Mouse (Mus musculus) embryonic facial prominence, embryonic 15.5 days (tissue): Measurements from ENCODE around the gene Ppp3r2. TPM values are rescaled to one million over a fixed set of nuclear protein-coding genes. Genes with fewer than 3 reads are reported as not detected.

Experiments used
- ATAC-seq: fragments of 200-750 bp; cut with Nextera tagmentation; 2 replicates; pipeline ENCODE4 v1.8.0; 2017; ENCODE audit warnings: low read depth, moderate TSS enrichment; ENCODE audit not compliant: insufficient number of reproducible peaks, low FRiP score, low TSS enrichment
- H3K27ac ChIP-seq: fragments of 300-500 bp; sonication (generic); replicated peaks from 2 replicates; pipeline ENCODE4 v1.5.1; 2015; ENCODE audit warnings: mild to moderate bottlenecking, inconsistent platforms
- H3K27me3 ChIP-seq: fragments of 300-500 bp; sonication (generic); 2 replicates; pipeline ENCODE4 v1.6.1; 2015; ENCODE audit warnings: inconsistent platforms
- H3K36me3 ChIP-seq: fragments of 300-500 bp; sonication (generic); 2 replicates; pipeline ENCODE4 v1.6.1; 2015; ENCODE audit warnings: mild to moderate bottlenecking, inconsistent platforms
- H3K4me1 ChIP-seq: fragments of 300-500 bp; sonication (generic); 2 replicates; pipeline ENCODE4 v1.6.1; 2015; ENCODE audit warnings: inconsistent platforms
- H3K4me2 ChIP-seq: fragments of 300-500 bp; sonication (generic); replicated peaks from 2 replicates; pipeline ENCODE4 v1.6.1; 2015; ENCODE audit warnings: mild to moderate bottlenecking, inconsistent platforms
- H3K4me3 ChIP-seq: fragments of 300-500 bp; sonication (generic); replicated peaks from 2 replicates; pipeline ENCODE4 v1.5.1; 2015; ENCODE audit warnings: mild to moderate bottlenecking, inconsistent platforms
- H3K9ac ChIP-seq: fragments of 300-500 bp; sonication (generic); 2 replicates; pipeline ENCODE4 v1.6.1; 2015; ENCODE audit warnings: inconsistent platforms
- H3K9me3 ChIP-seq: fragments of 300-500 bp; sonication (generic); replicated peaks from 2 replicates; pipeline ENCODE4 v1.6.1; 2016; ENCODE audit warnings: inconsistent platforms
- WGBS: fragments of 180-500 bp; shearing (Covaris S2); methylation state at CpG from one replicate; pipeline ENCODE4 v1.1.7; 2015; 5-methylcytosine and 5-hydroxymethylcytosine counted together
- polyA plus RNA-seq: library from polyadenylated mRNA; unstranded; fragments of >200 nt; fragmentation: Nextera tagmentation; extraction: Ambion mirVana; gene quantifications from 2 replicates; pipeline ENCODE4 v1.2.1, GENCODE M21; 2015

Gene Ppp3r2
- polyA plus RNA-seq, 1 experiment from 2014 or later, result 0.07 TPM

DNA sequence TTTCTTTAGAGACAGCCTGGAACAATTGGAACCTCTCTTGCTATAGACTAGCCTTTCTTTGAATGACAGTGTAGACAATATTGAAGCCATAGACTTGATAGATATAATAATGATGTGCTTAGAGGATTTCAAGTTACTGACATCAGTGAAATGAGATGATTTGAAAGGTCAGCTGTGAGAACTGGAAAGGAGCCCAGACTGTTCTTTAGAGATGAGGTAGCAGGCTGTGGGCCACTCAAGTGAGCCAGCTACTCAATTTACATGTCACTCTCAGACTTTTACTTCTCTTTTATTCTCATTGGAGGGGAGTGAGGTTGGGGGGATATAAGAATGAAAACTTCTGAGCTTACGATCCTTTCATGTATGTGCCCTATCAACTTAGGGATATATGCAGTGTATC lies 22.4 kb downstream of the Ppp3r2 start:
- Histone ChIP-seq H3K9ac (no peak overlapping the region), H3K36me3 (peaks cover 45% of the 10 kb centered on the region), H3K9me3 (no peaks in the 10 kb centered on the region), H3K4me3 (no peak overlapping the region), H3K27ac (no peak overlapping the region), H3K4me2 (no peak overlapping the region), H3K4me1 (no peaks in the 10 kb centered on the region), H3K27me3 (no peaks in the 10 kb centered on the region)
- WGBS, result 92% methylated on average over 1 of the region's 1 CpGs
- ATAC-seq, result no peak

DNA sequence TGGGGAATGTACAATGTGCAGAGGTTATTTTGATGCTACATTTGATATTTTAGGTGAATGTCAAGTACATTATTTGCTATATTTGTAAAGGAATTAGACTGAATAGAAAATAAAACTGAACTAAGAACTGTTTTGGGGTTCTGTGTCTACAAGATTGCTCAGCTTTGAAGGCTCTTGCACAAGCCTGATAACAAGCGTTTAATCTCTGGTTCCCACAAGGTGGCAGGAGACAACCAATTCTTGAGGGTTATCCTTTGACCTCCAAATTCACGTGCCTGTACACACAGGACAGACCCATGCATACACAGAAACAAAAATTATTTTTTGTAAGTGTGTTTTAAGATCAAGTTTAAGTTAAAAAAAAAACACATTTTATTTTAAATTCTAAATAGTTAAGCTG lies 41.9 kb downstream of the Ppp3r2 start:
- H3K27ac ChIP-seq, result no peak overlapping the region
- peaks cover 77% of the 10 kb centered on the region for H3K36me3 ChIP-seq
- no peak overlapping the region for H3K4me2 ChIP-seq
- WGBS, result 67% methylated on average over 2 of the region's 2 CpGs
- H3K4me3 ChIP-seq, result no peak overlapping the region
- no peaks in the 10 kb centered on the region for H3K27me3 ChIP-seq
- no peak overlapping the region for H3K9ac ChIP-seq
- H3K9me3 ChIP-seq, result no peaks in the 10 kb centered on the region
- ATAC-seq, result no peak
- H3K4me1 ChIP-seq, result no peaks in the 10 kb centered on the region

DNA sequence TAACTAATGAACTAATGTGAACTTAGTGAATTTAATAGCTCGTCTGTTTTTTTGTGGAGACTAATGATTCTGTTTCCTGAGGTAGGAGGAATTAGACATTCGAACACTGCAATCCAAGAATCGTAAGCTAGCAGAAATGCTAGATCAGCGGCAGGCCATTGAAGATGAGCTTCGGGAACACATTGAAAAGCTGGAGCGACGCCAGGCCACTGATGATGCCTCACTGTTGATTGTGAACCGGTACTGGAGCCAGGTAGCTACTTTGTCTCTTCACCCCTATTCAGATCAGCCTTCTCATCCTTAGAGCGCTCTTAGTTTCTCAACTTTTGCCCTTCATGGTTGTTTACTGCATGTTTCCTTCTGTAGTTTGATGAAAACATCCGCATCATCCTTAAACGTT lies 44.0 kb downstream of the Ppp3r2 start:
- peaks cover 68% of the 10 kb centered on the region for H3K36me3 ChIP-seq
- 0 out of 2 replicates have a peak, but pooled peaks cover 4% of the 10 kb centered on the region for H3K4me1 ChIP-seq
- no peak for ATAC-seq

GRCm38 (mm10) chr4:49632139-49632481 lies 49.7 kb downstream of the Ppp3r2 start:
- under 1% methylated on average over 30 of the region's 30 CpGs for whole genome bisulfite sequencing
- ATAC-seq, result peak; percentile 71; the same call in 1 of the 2 replicates
- no peaks in the 10 kb centered on the region for H3K9me3 ChIP-seq
- peak overlapping the region; percentile 69 for H3K4me2 ChIP-seq
- 0 out of 2 replicates have a peak, but pooled peaks cover 4% of the 10 kb centered on the region for H3K4me1 ChIP-seq
- H3K36me3 ChIP-seq, result peaks cover 27% of the 10 kb centered on the region
- peak overlapping the region; percentile 97 for H3K4me3 ChIP-seq
- H3K27me3 ChIP-seq, result no peaks in the 10 kb centered on the region
- H3K9ac ChIP-seq, result peak overlapping the region; percentile 91
- peak overlapping the region; percentile 96 for H3K27ac ChIP-seq

More for the DNA sequence above, 44.0 kb downstream of the Ppp3r2 start:
- WGBS, result 90% methylated on average over 11 of the region's 11 CpGs
- no peak overlapping the region for H3K4me3 ChIP-seq
- no peaks in the 10 kb centered on the region for H3K9me3 ChIP-seq
- H3K4me2 ChIP-seq, result no peak overlapping the region
- no peak overlapping the region for H3K27ac ChIP-seq
- no peaks in the 10 kb centered on the region for H3K27me3 ChIP-seq
- H3K9ac ChIP-seq, result no peak overlapping the region

GRCm38 (mm10) chr4:49631319-49632138 lies 50.3 kb downstream of the Ppp3r2 start, which contains the start of gene Rnf20:
Rnf20 (plus strand) TSS chr4:49632006.
- H3K27ac ChIP-seq, result peak within 1 kb of the TSS; percentile 96
- peak within 1 kb of the TSS; percentile 97 for H3K4me3 ChIP-seq
- no peaks in the 10 kb centered on the region for H3K9me3 ChIP-seq
- H3K36me3 ChIP-seq, result peaks cover 22% of the 10 kb centered on the region
- peak within 1 kb of the TSS; percentile 91 for H3K9ac ChIP-seq
- 3% methylated on average over 37 of the region's 37 CpGs for WGBS
- H3K4me2 ChIP-seq, result peak within 1 kb of the TSS; percentile 69
- no peaks in the 10 kb centered on the region for H3K27me3 ChIP-seq
- ATAC-seq, result peak; percentile 96
- 0 out of 2 replicates have a peak, but pooled peaks cover 4% of the 10 kb centered on the region for H3K4me1 ChIP-seq

- no peak overlapping the region for H3K9ac ChIP-seq
- no peak overlapping the region for H3K27ac ChIP-seq
- H3K36me3 ChIP-seq, result no peaks in the 10 kb centered on the region; the same call in 1 of the 2 replicates
- 0 out of 2 replicates have a peak, but pooled peaks cover 4% of the 10 kb centered on the region for H3K4me1 ChIP-seq
- ATAC-seq, result no peak
- no peaks in the 10 kb centered on the region for H3K9me3 ChIP-seq
- no peak overlapping the region for H3K4me2 ChIP-seq
- no peaks in the 10 kb centered on the region for H3K27me3 ChIP-seq
- no peak overlapping the region for H3K4me3 ChIP-seq
- 69% methylated on average over 5 of the region's 5 CpGs for WGBS
Observed at GRCm38 (mm10) chr4:49628941-49629340, 52.9 kb downstream of the Ppp3r2 start.

Other genes with a start within 250 kb of the Ppp3r2 start
- 0.15 and 0.45 TPM in 2 replicates for gene Acnat1, start 208.1 kb downstream of the Ppp3r2 start, polyA plus RNA-seq
- gene Baat, start 175.5 kb downstream of the Ppp3r2 start, polyA plus RNA-seq, result 0.22 TPM in 1 of 2 replicates, not detected in the other
- gene Mrpl50, start 160.9 kb downstream of the Ppp3r2 start, polyA plus RNA-seq, result 66.4 and 68.9 TPM in 2 replicates
- 7.5 TPM in 2 replicates for gene Zfp189, start 160.8 kb downstream of the Ppp3r2 start, polyA plus RNA-seq
- 0.08 and 0.23 TPM in 2 replicates for gene Aldob, start 132.5 kb downstream of the Ppp3r2 start, polyA plus RNA-seq
- 35.7 and 39.3 TPM in 2 replicates for gene Tmem246, start 84.1 kb downstream of the Ppp3r2 start, polyA plus RNA-seq
- 37.7 and 43.1 TPM in 2 replicates for gene Rnf20, start 50.0 kb downstream of the Ppp3r2 start, polyA plus RNA-seq
- 2.0 TPM in 2 replicates for gene Grin3a, start 163.7 kb upstream of the Ppp3r2 start, polyA plus RNA-seq